Mouse (Mus musculus) intestine, embryonic 14.5 days (tissue): ENCODE data around the gene Map1b. TPM values are rescaled to one million over a fixed set of nuclear protein-coding genes. Genes with fewer than 3 reads are reported as not detected.

Source experiments
- ATAC-seq: fragments of 200-750 bp; cut with Nextera tagmentation; replicated peaks from 2 replicates; pipeline ENCODE4 v1.8.0; 2017; ENCODE audit warnings: low read depth, moderate number of reproducible peaks, moderate TSS enrichment, moderate library complexity; ENCODE audit not compliant: low FRiP score, low TSS enrichment
- DNase-seq: peaks from one replicate; pipeline ENCODE4 v3.0.0-alpha.2; 2018; ENCODE audit warnings: low spot score
- H3K27ac ChIP-seq: fragments of 300-500 bp; sonication (generic); 2 replicates; pipeline ENCODE4 v1.5.1; 2014; ENCODE audit warnings: low read depth, mild to moderate bottlenecking, control low read depth
- H3K27me3 ChIP-seq: fragments of 300-500 bp; sonication (generic); replicated peaks from 2 replicates; pipeline ENCODE4 v1.6.1; 2014; ENCODE audit warnings: low read length, control low read depth; ENCODE audit not compliant: control insufficient read depth, insufficient read depth
- H3K36me3 ChIP-seq: fragments of 300-500 bp; sonication (generic); 2 replicates; pipeline ENCODE4 v1.6.1; 2014; ENCODE audit warnings: low read length, control low read depth; ENCODE audit not compliant: control insufficient read depth, insufficient read depth
- H3K4me1 ChIP-seq: fragments of 300-500 bp; sonication (generic); replicated peaks from 2 replicates; pipeline ENCODE4 v1.6.1; 2014; ENCODE audit warnings: low read length, control low read depth, mixed read lengths; ENCODE audit not compliant: control insufficient read depth, insufficient read depth
- H3K4me2 ChIP-seq: fragments of 300-500 bp; sonication (generic); 2 replicates; pipeline ENCODE4 v1.6.1; 2014; ENCODE audit warnings: low read length
- H3K4me3 ChIP-seq: fragments of 300-500 bp; sonication (generic); 2 replicates; pipeline ENCODE4 v1.5.1; 2014; ENCODE audit warnings: low read depth, low read length, control low read depth, mixed read lengths
- H3K9ac ChIP-seq: fragments of 300-500 bp; sonication (generic); 2 replicates; pipeline ENCODE4 v1.6.1; 2014; ENCODE audit warnings: mild to moderate bottlenecking, low read length
- H3K9me3 ChIP-seq: fragments of 300-500 bp; sonication (generic); 2 replicates; pipeline ENCODE4 v1.6.1; 2016; ENCODE audit warnings: low read length, control low read depth; ENCODE audit not compliant: control insufficient read depth
- WGBS: fragments of 180-500 bp; shearing (Covaris S2); extraction: QIAGEN DNeasy Blood & Tissue Kit; methylation state at CpG from one replicate; pipeline ENCODE4 v1.1.7; 2014; 5-methylcytosine and 5-hydroxymethylcytosine counted together
- polyA plus RNA-seq: library from polyadenylated mRNA; unstranded; fragments of >200 nt; fragmentation: Nextera tagmentation; extraction: Ambion mirVana; gene quantifications from 2 replicates; pipeline ENCODE4 v1.2.1, GENCODE M21; 2014

The Map1b gene
- polyA plus RNA-seq, 1 experiment from 2014 or later = 167 TPM

GRCm38 (mm10) chr13:99458658-99459386, 57.5 kb downstream of the Map1b start:
- Histone ChIP-seq H3K4me1 (no peaks in the 10 kb centered on the region), H3K4me3 (no peak overlapping the region), H3K36me3 (no peaks in the 10 kb centered on the region), H3K4me2 (no peak overlapping the region), H3K27ac (no peak overlapping the region), H3K9me3 (no peaks in the 10 kb centered on the region), H3K27me3 (no peaks in the 10 kb centered on the region), H3K9ac (no peak overlapping the region)
- ATAC-seq (no peak), DNase-seq (no peak)
- 75% methylated on average over 12 of the region's 12 CpGs for WGBS

GRCm38 (mm10) chr13:99454977-99455376, 61.4 kb downstream of the Map1b start:
- Histone ChIP-seq H3K9ac (no peak overlapping the region), H3K27ac (no peak overlapping the region), H3K27me3 (no peaks in the 10 kb centered on the region), H3K36me3 (no peaks in the 10 kb centered on the region), H3K9me3 (no peaks in the 10 kb centered on the region), H3K4me1 (no peaks in the 10 kb centered on the region), H3K4me2 (no peak overlapping the region), H3K4me3 (no peak overlapping the region)
- no peak for DNase-seq
- no peak for ATAC-seq
- WGBS = 85% methylated on average over 7 of the region's 7 CpGs

- Histone ChIP-seq H3K4me1 (no peaks in the 10 kb centered on the region), H3K9ac (no peak overlapping the region), H3K9me3 (no peaks in the 10 kb centered on the region), H3K27ac (no peak overlapping the region), H3K4me2 (no peak overlapping the region), H3K4me3 (no peak overlapping the region), H3K27me3 (no peaks in the 10 kb centered on the region), H3K36me3 (no peaks in the 10 kb centered on the region)
- DNase-seq (no peak), ATAC-seq (no peak)
- WGBS = 89% methylated on average over 3 of the region's 3 CpGs
Observed at GRCm38 (mm10) chr13:99452444-99452843, 63.9 kb downstream of the Map1b start.

- Histone ChIP-seq H3K9ac (no peak overlapping the region), H3K36me3 (no peaks in the 10 kb centered on the region), H3K27ac (no peak overlapping the region), H3K4me1 (no peaks in the 10 kb centered on the region), H3K9me3 (no peaks in the 10 kb centered on the region), H3K4me2 (no peak overlapping the region), H3K27me3 (no peaks in the 10 kb centered on the region), H3K4me3 (no peak overlapping the region)
- WGBS = 91% methylated on average over 5 of the region's 5 CpGs
- DNase-seq (no peak), ATAC-seq (no peak)
Observed at GRCm38 (mm10) chr13:99451276-99451675, 65.1 kb downstream of the Map1b start.

- H3K27ac ChIP-seq = no peak overlapping the region
- 86% methylated on average over 7 of the region's 7 CpGs for WGBS
- H3K9me3 ChIP-seq = no peaks in the 10 kb centered on the region
- no peak overlapping the region for H3K9ac ChIP-seq
- DNase-seq = no peak
- no peak for ATAC-seq
- no peaks in the 10 kb centered on the region for H3K27me3 ChIP-seq
- no peak overlapping the region for H3K4me3 ChIP-seq
- H3K4me2 ChIP-seq = no peak overlapping the region
- no peaks in the 10 kb centered on the region for H3K4me1 ChIP-seq
- no peaks in the 10 kb centered on the region for H3K36me3 ChIP-seq
Observed at GRCm38 (mm10) chr13:99450766-99451165, 65.6 kb downstream of the Map1b start.

GRCm38 (mm10) chr13:99449547-99449946, 66.8 kb downstream of the Map1b start:
- Histone ChIP-seq H3K4me2 (no peak overlapping the region), H3K27me3 (no peaks in the 10 kb centered on the region), H3K4me1 (peaks cover 5% of the 10 kb centered on the region; the same call in 1 of the 2 replicates), H3K27ac (no peak overlapping the region), H3K4me3 (no peak overlapping the region), H3K9ac (no peak overlapping the region), H3K36me3 (no peaks in the 10 kb centered on the region), H3K9me3 (no peaks in the 10 kb centered on the region)
- no peak for ATAC-seq
- no peak for DNase-seq
- 78% methylated on average over 4 of the region's 4 CpGs for WGBS

GRCm38 (mm10) chr13:99448278-99448677, 68.1 kb downstream of the Map1b start:
- no peak overlapping the region for H3K4me3 ChIP-seq
- no peaks in the 10 kb centered on the region for H3K36me3 ChIP-seq
- H3K27me3 ChIP-seq = no peaks in the 10 kb centered on the region
- no peak overlapping the region for H3K27ac ChIP-seq
- no peak overlapping the region for H3K9ac ChIP-seq
- DNase-seq = no peak
- no peak for ATAC-seq
- WGBS = 75% methylated on average over 4 of the region's 4 CpGs
- H3K4me1 ChIP-seq = peaks cover 5% of the 10 kb centered on the region; the same call in 1 of the 2 replicates
- no peaks in the 10 kb centered on the region for H3K9me3 ChIP-seq
- no peak overlapping the region for H3K4me2 ChIP-seq

GRCm38 (mm10) chr13:99447403-99448199, 68.7 kb downstream of the Map1b start:
- Histone ChIP-seq H3K4me2 (no peak overlapping the region), H3K4me3 (no peak overlapping the region)
- no peak for DNase-seq

More at GRCm38 (mm10) chr13:99447403-99448199, 68.7 kb downstream of the Map1b start:
- Histone ChIP-seq H3K27ac (no peak overlapping the region), H3K27me3 (no peaks in the 10 kb centered on the region), H3K9ac (no peak overlapping the region), H3K36me3 (no peaks in the 10 kb centered on the region), H3K4me1 (peaks cover 5% of the 10 kb centered on the region; the same call in 1 of the 2 replicates), H3K9me3 (no peaks in the 10 kb centered on the region)
- 63% methylated on average over 11 of the region's 11 CpGs for WGBS
- ATAC-seq = no peak
